Mouse (Mus musculus) midbrain, embryonic 13.5 days (tissue): ENCODE measurements around the gene Ppp1r36. TPM values are rescaled to one million over a fixed set of nuclear protein-coding genes. Genes with fewer than 3 reads are reported as not detected.

Source experiments
- ATAC-seq: fragments of 200-750 bp; cut with Nextera tagmentation; 2 replicates; pipeline ENCODE4 v1.8.0; 2017; ENCODE audit warnings: mild to moderate bottlenecking, moderate TSS enrichment, moderate library complexity
- H3K27ac ChIP-seq: fragments of 300-500 bp; sonication (generic); 2 replicates; pipeline ENCODE4 v1.5.1; 2015; ENCODE audit warnings: inconsistent platforms, mild to moderate bottlenecking, moderate library complexity
- H3K27me3 ChIP-seq: fragments of 300-500 bp; sonication (generic); 2 replicates; pipeline ENCODE4 v1.6.1; 2015; ENCODE audit warnings: mild to moderate bottlenecking, inconsistent platforms
- H3K36me3 ChIP-seq: fragments of 300-500 bp; sonication (generic); 2 replicates; pipeline ENCODE4 v1.6.1; 2015; ENCODE audit warnings: mild to moderate bottlenecking, inconsistent platforms
- H3K4me1 ChIP-seq: fragments of 300-500 bp; sonication (generic); replicated peaks from 2 replicates; pipeline ENCODE4 v1.6.1; 2015; ENCODE audit warnings: inconsistent platforms
- H3K4me2 ChIP-seq: fragments of 300-500 bp; sonication (generic); replicated peaks from 2 replicates; pipeline ENCODE4 v1.6.1; 2015; ENCODE audit warnings: moderate library complexity, mild to moderate bottlenecking, inconsistent platforms
- H3K4me3 ChIP-seq: fragments of 300-500 bp; sonication (generic); replicated peaks from 2 replicates; pipeline ENCODE4 v1.5.1; 2015; ENCODE audit warnings: mild to moderate bottlenecking, inconsistent platforms
- H3K9ac ChIP-seq: fragments of 300-500 bp; sonication (generic); replicated peaks from 2 replicates; pipeline ENCODE4 v1.6.1; 2015; ENCODE audit warnings: mild to moderate bottlenecking, inconsistent platforms
- H3K9me3 ChIP-seq: fragments of 300-500 bp; sonication (generic); 2 replicates; pipeline ENCODE4 v1.6.1; 2016; ENCODE audit warnings: mild to moderate bottlenecking, inconsistent platforms
- WGBS: fragments of 180-500 bp; shearing (Covaris S2); methylation state at CpG from one replicate; pipeline ENCODE4 v1.1.7; 2015; 5-methylcytosine and 5-hydroxymethylcytosine counted together
- polyA plus RNA-seq: library from polyadenylated mRNA; unstranded; fragments of >200 nt; fragmentation: Nextera tagmentation; extraction: Ambion mirVana; gene quantifications from 2 replicates; pipeline ENCODE4 v1.2.1, GENCODE M21; 2015

Gene Ppp1r36
- polyA plus RNA-seq: 0.46 and 0.53 TPM in 2 replicates

DNA sequence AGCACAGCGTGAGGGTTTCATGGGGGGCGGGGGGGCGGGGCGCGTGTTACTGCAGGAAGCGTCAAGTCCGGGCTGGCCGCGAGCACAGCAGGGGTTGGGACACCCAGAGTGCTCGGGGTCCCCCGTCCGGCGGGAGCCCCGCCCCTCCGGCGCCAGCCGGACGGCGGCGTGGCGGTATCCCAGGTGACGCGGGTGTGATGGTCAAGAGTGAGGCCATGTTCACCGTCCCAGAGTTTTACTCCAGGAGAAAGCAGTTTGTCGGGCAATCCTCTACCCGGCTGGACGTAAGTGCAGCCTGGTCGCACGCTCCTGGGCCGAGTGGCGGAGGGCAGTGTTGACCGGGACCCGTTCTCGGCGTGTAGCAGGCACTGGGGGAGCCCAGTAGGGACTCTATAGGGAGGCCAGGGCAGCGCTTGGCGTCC lies at the start of gene Ppp1r36:
Gene Ppp1r36 (plus strand): TSS at position 106 of the 422 bp plus-strand sequence.
- H3K9ac ChIP-seq: peak within 1 kb of the TSS; percentile 48; the same call in 1 of the 2 replicates
- peak within 1 kb of the TSS; percentile 40 for H3K4me3 ChIP-seq
- peaks cover 13% of the 10 kb centered on the region for H3K27me3 ChIP-seq
- H3K9me3 ChIP-seq: 0 out of 2 replicates have a peak, but pooled peaks cover 5% of the 10 kb centered on the region
- under 1% methylated on average over 36 of the region's 37 CpGs for WGBS
- H3K4me2 ChIP-seq: peak within 1 kb of the TSS; percentile 70
- H3K27ac ChIP-seq: no peak within 1 kb of the TSS
- peak; percentile 43 for ATAC-seq
- H3K36me3 ChIP-seq: no peaks in the 10 kb centered on the region
- peaks cover 8% of the 10 kb centered on the region for H3K4me1 ChIP-seq

DNA sequence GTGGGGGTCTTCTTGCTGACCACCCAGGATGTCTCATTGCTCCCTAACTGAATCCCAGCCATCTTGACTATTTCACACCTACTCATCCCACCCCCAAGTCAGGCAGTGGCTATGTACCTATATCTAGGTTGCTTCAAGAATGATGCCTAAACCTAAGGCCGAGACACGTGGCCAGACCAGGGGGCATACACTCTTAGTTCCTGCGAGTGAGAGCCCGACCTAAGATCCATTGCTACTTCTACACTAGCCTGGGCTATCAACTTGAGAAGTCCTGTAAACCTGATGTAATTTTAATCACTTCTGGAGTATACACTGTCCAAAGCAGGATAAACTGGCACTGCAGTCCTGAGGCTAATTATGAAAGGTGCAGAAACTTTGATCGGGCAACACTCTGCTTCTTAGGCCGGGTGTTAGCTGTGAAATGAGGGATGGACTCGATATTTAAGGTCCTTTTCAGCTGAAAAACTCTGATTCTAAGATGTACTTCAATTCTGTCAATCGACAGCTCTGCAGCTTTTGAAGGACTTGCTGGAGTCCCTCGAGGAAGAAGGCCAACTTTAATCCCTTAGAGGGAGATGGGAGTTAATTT lies 49.0 kb upstream of the Ppp1r36 start:
- Histone ChIP-seq H3K9ac (peak overlapping the region; percentile 95), H3K4me1 (peaks cover 40% of the 10 kb centered on the region), H3K36me3 (no peaks in the 10 kb centered on the region), H3K4me3 (peak overlapping the region; percentile 90), H3K27ac (peak overlapping the region; percentile 97), H3K4me2 (peak overlapping the region; percentile 89), H3K27me3 (no peaks in the 10 kb centered on the region), H3K9me3 (no peaks in the 10 kb centered on the region)
- ATAC-seq: no peak
- WGBS: 8% methylated on average over 9 of the region's 9 CpGs

DNA sequence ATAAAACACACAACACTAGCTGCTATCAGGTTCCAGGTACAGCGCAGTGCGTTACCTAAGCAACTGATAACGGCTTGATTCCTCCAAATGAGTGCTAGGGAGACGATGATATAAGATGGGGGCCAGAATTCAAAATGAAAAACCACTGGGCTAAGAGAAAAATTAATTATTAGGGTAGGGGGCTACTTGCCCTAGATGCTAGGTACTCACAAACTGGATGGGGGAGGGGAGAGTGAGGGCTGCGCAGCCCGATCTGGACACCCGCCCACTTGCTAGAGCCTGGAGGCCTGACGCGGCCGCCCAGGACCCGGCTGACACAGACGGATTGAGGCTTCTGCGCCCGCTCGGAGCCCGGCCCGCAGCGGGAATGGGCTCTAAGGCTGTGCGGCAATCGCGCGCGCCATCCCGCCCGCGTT lies 48.5 kb upstream of the Ppp1r36 start:
- Histone ChIP-seq H3K36me3 (no peaks in the 10 kb centered on the region), H3K9me3 (no peaks in the 10 kb centered on the region), H3K27me3 (no peaks in the 10 kb centered on the region), H3K27ac (peak overlapping the region; percentile 97), H3K4me2 (peak overlapping the region; percentile 89), H3K4me1 (peaks cover 40% of the 10 kb centered on the region), H3K4me3 (peak overlapping the region; percentile 90), H3K9ac (peak overlapping the region; percentile 95)
- under 1% methylated on average over 26 of the region's 26 CpGs for WGBS
- ATAC-seq: 0 out of 2 replicates have a peak, but pooled peaks have one; percentile 0

DNA sequence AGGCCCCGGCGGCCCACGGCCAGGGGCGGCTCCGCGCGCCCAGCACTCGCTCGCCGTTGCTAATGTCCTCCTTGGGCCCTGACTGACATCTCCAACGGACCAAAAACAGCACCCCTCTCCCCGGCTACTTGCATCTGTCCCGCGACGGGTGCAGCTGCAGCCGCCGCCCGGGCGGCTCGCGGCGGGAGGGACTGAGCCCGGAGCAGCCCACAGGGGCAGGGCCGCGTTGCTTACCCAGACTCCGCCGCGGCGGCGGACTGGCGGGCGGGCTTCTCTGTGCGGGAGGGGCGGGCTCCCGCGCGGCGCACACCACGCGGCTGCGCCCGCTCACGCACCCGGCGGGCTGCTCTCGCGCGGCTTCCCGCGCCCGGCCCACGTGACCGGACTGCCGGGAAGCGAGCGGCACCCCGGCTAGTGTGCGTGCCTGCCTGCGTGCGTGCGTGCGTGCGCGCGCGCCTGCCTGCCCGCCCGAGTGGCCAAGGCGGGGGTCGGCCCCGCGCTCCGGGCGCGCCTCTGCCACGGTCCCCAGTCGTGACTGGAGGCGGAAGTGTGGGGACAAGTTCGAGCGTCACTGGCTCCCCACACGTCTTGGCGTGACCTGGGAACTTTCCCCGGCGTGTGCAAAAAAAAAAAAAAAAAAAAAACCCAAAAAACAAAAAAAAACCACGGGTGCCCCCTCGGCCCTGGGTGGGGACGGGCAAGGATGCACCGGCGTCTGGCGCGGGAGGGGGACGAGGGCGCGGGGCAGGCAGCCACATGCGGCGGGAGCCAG lies 47.9 kb upstream of the Ppp1r36 start, which contains the start of gene Zbtb25:
Gene Zbtb25 (minus strand): TSS at position 397 of the 772 bp plus-strand sequence.
- Histone ChIP-seq H3K9ac (peak within 1 kb of the TSS; percentile 95), H3K4me2 (peak within 1 kb of the TSS; percentile 89), H3K9me3 (no peaks in the 10 kb centered on the region), H3K27ac (peak within 1 kb of the TSS; percentile 97), H3K4me1 (peaks cover 40% of the 10 kb centered on the region), H3K27me3 (no peaks in the 10 kb centered on the region), H3K36me3 (no peaks in the 10 kb centered on the region), H3K4me3 (peak within 1 kb of the TSS; percentile 90)
- WGBS: under 1% methylated on average over 82 of the region's 96 CpGs
- peak; percentile 92 for ATAC-seq

DNA sequence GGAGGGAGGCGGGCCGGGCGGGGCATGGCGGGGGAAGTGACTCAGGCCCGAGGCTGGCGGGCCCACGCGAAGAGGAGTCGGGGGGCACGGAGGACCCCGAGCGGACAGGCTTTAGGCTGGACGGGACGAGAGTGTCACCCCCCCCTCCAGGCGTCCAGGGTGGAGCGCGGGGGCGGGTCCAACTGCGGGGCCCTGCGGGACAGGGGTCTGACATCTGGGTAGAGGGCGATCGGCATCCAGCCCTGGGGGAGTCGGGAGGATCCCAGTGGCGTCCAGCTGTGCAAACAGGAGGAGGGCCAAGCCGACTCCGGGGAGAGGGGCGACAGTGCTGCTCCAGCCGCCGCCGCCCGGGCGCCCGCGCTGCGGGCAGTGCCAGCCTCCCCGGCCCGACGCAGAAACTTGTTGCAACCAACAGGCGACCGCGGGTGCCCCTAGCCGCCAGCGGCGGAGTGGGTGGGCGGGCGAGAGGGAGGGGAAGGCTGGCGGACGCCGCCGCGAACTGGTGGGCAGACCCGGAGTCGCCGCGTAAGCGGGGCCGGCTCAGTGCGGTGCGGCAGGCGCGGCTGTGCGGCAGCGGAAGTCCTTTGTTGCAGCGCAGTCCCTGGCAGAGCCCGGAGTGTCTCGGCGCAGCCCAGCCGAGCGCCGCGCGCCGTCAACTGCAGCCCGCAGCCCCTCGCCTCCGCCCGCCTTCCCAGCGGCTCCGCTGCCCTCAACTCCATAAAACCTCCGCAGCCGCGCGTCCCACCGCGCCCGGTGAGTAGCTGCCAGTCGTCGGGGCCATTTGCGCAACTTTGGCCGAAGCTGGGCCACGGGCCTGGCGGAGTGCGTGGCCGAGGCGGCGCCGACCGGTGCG lies 47.1 kb upstream of the Ppp1r36 start, which contains the start of gene Zbtb1:
Gene Zbtb1 (plus strand): TSS at position 289 of the 853 bp plus-strand sequence.
- Histone ChIP-seq H3K4me3 (peak within 1 kb of the TSS; percentile 90), H3K27me3 (no peaks in the 10 kb centered on the region), H3K9me3 (no peaks in the 10 kb centered on the region), H3K9ac (peak within 1 kb of the TSS; percentile 95), H3K4me2 (peak within 1 kb of the TSS; percentile 89), H3K27ac (peak within 1 kb of the TSS; percentile 97), H3K36me3 (no peaks in the 10 kb centered on the region), H3K4me1 (peaks cover 40% of the 10 kb centered on the region)
- WGBS: under 1% methylated on average over 84 of the region's 99 CpGs
- ATAC-seq: peak; percentile 70

DNA sequence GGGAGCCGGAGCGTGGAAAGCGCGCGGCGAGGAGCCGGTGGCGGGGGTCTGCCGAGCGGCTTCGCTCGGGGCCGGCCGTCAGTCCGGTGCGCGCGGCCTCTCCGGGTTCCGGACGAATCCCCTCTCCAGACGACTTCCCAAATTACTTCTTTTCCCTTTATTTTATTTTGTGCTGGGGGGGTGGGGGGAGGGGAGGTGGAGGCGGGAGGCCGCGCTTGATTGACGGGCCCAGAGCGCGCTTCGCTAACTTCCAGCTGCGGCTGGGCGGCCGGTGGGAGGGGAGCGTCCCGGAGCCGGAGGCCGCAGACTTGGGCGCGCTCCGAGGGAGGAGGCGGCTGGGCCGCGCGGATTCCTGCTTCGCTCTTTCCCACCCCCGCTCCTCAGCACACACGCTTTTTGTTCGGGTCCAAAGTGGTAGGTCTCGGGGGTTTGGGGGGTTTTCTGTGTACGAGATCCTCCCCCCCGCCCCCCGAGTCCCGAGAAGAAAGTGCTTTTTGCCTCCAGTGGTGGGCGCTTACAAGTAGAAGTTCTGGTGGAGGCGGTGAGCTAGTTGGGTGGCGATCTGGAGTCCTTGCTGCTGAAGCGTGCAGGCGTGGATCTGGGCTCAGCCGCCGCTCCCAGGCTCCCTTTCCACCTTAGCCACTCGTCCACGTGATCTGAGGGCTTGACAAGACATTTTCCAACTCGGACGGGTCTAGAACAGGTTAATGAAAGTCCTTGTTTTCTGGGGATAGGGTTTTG lies 46.3 kb upstream of the Ppp1r36 start:
- under 1% methylated on average over 59 of the region's 63 CpGs for WGBS
- Histone ChIP-seq H3K9me3 (no peaks in the 10 kb centered on the region), H3K36me3 (no peaks in the 10 kb centered on the region), H3K27ac (peak overlapping the region; percentile 97), H3K9ac (peak overlapping the region; percentile 95), H3K27me3 (no peaks in the 10 kb centered on the region), H3K4me1 (peaks cover 40% of the 10 kb centered on the region), H3K4me2 (peak overlapping the region; percentile 89), H3K4me3 (peak overlapping the region; percentile 90)
- ATAC-seq: peak; percentile 5; the same call in 1 of the 2 replicates

DNA sequence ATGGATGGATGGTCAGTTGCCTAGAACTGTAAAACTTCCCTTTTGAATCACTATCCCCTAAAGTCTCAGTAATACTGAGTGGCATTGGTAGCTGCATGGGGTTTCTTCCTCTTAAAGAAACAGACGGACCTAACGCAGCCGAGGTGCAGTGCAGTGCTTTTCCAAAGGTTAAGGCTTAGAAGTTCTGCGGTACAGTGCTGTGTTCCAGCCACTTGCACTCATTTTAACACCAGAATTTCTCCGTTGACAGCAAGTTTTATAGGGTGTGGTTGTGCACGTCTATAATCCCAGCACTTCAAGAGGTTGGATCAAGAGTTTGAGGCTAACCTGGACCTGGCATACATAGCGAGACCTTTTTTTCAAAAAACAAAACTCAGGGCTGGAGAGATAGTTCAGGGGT lies 45.3 kb upstream of the Ppp1r36 start:
- Histone ChIP-seq H3K9me3 (no peaks in the 10 kb centered on the region), H3K27me3 (no peaks in the 10 kb centered on the region), H3K9ac (no peak overlapping the region), H3K27ac (no peak overlapping the region), H3K4me2 (peak overlapping the region; percentile 89), H3K36me3 (no peaks in the 10 kb centered on the region), H3K4me1 (peaks cover 36% of the 10 kb centered on the region), H3K4me3 (peak overlapping the region; percentile 90)
- WGBS: 52% methylated on average over 7 of the region's 7 CpGs
- ATAC-seq: no peak

DNA sequence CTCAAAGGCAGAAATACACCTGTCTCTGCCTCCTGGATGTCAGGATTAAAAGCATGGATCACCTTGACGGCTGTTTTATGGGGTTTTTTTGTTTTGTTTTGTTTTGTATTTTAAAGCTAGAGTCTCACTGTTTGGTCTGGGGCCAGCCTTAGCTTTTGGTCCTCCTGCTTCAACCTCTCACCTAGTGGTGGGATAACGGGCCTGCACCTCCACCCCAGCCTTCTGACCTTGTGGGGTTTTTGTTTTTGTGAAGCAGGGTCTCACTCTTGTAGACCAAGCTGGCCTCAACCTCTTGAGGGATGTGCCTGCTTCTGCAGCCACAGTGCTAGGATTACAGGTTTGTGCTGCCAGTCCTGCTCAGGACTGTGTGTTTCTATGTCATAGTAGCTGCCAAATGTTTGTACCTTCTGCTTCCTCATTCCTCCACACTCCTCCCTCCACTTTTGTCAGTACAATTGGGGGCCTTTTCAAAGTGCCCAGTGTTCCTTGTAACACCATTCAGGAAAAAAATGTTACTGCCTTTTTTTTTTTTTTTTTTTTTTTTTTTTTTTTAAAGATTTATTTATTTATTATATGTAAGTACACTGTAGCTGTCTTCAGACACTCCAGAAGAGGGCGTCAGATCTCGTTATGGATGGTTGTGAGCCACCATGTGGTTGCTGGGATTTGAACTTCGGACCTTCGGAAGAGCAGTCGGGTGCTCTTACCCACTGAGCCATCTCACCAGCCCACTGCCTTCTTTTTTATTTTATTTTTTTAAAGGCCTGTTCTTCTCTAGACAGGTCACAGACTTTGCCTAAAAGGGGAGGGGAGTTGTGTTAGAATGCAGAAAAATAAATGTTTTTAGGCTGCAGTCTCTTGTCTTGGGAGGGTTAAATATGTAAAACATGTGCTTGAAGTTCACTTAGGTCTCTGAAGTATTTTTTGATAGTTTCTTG lies 44.2 kb upstream of the Ppp1r36 start:
- Histone ChIP-seq H3K36me3 (no peaks in the 10 kb centered on the region), H3K27me3 (no peaks in the 10 kb centered on the region), H3K4me1 (peaks cover 24% of the 10 kb centered on the region), H3K4me2 (no peak overlapping the region), H3K9ac (no peak overlapping the region), H3K4me3 (no peak overlapping the region), H3K27ac (no peak overlapping the region), H3K9me3 (no peaks in the 10 kb centered on the region)
- no peak for ATAC-seq
- WGBS: 84% methylated on average over 6 of the region's 7 CpGs

DNA sequence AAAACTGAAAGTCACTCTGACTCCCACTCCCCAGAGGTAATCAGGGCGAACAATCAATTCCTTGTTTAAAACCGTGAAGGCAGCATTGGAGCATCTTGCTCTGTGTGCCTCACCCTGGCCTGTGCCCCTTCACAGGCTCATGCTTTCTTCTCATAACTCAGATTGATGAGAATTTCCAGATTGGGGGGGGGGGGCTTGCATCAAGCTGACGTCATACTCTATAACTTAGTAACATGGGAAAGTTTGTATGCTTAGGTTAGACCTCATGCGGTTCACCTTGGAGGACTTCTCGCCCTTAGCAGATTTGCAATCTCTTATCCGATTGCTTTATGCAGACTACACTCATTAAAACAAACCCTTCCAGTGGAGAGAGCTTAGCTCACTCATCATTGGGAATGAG lies 43.3 kb upstream of the Ppp1r36 start:
- ATAC-seq: no peak
- 74% methylated on average over 6 of the region's 6 CpGs for WGBS
- H3K27ac ChIP-seq: no peak overlapping the region

DNA sequence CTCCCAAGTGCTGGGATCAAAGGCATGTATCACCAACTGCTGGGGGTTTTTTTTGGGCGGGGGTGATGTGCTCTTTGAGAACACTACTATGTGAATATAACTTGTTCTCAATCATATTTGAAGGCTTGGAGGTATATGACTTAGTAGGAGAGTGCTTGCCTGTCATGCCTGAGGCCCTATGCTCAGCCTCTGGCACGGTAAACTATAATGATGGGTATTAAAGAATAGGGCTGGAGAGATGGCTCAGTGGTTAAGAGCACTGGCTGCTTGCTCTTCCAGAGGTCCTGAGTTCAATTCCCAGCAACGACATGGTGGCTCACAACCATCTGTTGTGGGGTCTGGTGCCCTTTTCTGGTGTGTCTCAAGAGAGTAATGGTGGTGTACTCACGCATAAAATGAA lies 42.4 kb upstream of the Ppp1r36 start:
- Histone ChIP-seq H3K4me3 (no peak overlapping the region), H3K4me2 (no peak overlapping the region), H3K9me3 (no peaks in the 10 kb centered on the region), H3K4me1 (peaks cover 18% of the 10 kb centered on the region), H3K27ac (no peak overlapping the region), H3K9ac (no peak overlapping the region), H3K36me3 (no peaks in the 10 kb centered on the region), H3K27me3 (no peaks in the 10 kb centered on the region)
- ATAC-seq: no peak
- 84% methylated on average over 4 of the region's 4 CpGs for WGBS

More for the DNA sequence above, 43.3 kb upstream of the Ppp1r36 start:
- H3K4me2 ChIP-seq: no peak overlapping the region
- no peaks in the 10 kb centered on the region for H3K36me3 ChIP-seq
- H3K9ac ChIP-seq: no peak overlapping the region; the same call in 1 of the 2 replicates
- peaks cover 18% of the 10 kb centered on the region for H3K4me1 ChIP-seq
- no peaks in the 10 kb centered on the region for H3K9me3 ChIP-seq
- no peak overlapping the region for H3K4me3 ChIP-seq
- no peaks in the 10 kb centered on the region for H3K27me3 ChIP-seq
